Mouse (Mus musculus): ENCODE data around the gene Edn3.

Edn3 gene

DNA sequence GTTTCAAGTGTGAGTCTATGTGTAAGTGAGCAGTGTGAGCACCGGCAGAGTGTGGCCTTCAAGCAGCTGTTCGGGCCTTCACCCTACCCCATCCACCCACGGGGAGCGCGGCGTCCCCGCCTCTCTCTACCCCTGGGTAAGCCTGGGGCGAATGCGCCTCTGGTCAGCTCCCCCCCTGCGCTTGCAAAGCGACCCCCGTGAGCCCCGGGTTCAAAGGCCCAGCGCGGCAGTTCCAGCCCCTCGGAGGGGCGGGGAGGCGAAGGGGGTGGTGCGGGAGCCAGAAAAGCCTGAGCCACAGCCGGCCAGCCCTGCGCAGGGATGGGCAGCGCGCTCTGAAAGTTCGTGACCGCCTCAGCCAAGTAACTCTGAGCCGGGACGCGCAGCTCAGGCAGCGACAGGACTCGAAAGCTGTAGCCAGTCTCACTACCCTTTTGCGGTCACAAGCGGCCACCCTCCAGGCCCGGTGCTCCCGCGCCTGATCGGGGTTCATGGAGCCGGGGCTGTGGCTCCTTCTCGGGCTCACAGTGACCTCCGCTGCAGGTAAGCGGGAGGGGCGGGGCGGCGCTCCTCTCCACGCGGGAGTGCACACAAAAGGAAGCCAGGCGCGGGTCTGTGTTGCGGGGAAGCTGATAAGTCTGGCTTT, at the start of gene Edn3:
Gene Edn3, plus strand, starts transcription at position 141 of the 643 bp plus-strand sequence.
- DNase-seq (ENCODE audit: low spot score) = no peak

DNA sequence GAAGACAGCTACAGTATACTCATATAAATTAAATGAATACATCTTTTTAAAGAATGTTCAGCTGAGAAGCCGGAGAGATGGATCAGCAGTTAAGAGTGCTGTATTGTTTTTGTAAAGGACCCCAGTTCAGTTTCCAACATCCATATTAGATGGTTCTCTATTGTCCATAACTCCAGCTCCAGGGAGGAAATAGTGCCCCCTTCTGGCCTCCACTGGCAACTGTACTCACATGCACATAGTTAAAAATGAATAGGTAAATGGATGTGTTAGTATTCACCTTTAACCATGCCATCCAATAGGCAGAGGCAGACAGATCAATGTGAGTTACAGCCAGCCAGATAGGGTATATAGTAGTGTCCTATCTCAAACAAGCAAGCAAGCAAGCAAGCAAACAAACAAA, 48.4 kb upstream of the Edn3 start:
- DNase-seq (ENCODE audit: low spot score) = no peak

DNA sequence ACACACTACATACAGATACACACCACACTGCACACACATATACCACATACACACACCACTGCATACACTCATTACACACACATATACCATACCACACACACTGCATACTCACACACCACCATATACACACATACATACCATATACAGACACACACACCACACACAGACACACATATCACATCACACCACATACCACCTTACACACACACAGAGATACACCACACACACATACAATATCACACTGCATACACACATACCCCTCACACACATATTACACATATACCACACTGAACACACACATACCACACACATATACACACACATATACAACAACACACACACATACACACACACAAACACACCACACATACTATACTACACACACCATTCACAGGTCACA, 44.5 kb upstream of the Edn3 start:
- no peak for DNase-seq (ENCODE audit: low spot score)

DNA sequence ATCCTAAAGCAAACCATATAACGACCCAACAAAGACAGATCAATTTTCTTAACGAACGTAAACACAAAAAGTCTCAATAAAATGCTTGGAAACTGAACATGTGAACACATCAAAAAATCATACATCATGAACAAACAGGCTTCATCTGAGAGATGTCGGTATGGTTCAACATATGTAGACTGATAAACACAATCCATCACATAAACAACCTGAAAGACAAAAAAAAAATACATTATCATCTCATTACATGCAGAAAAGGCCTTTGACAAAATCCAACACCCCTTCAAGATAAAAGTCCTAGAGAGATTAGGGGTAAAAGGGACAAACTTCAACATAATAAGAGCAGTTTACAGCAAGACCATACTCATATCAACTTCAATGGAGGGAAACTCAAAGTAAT, 42.6 kb upstream of the Edn3 start:
- DNase-seq (ENCODE audit: low spot score) = no peak

GRCm38 (mm10) chr2:174727114-174727823, 33.1 kb upstream of the Edn3 start:
- no peak for DNase-seq (ENCODE audit: low spot score)

DNA sequence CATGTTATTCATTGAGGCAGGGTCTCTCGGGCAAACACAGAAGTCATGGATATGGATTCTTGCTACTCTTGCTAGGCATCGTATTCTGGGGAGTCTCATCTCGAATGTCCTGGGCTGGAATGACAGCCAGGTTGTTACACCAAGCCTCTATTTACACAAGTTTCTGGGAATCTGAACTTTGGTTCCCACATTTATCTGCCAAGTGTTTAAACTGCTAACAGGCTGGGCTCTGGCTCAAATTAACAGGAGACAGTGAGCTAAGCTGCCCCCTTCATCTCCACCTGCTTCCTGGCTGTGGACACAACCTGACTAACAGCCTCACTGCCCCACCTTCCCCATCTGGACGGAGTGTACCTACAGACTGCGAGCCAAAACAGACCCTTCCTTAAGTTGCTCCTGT, 28.5 kb upstream of the Edn3 start:
- no peak for DNase-seq (ENCODE audit: low spot score)

- DNase-seq (ENCODE audit: low spot score) = no peak
These were observed 25.1 kb upstream of the Edn3 start for GRCm38 (mm10) chr2:174735270-174735669.

DNA sequence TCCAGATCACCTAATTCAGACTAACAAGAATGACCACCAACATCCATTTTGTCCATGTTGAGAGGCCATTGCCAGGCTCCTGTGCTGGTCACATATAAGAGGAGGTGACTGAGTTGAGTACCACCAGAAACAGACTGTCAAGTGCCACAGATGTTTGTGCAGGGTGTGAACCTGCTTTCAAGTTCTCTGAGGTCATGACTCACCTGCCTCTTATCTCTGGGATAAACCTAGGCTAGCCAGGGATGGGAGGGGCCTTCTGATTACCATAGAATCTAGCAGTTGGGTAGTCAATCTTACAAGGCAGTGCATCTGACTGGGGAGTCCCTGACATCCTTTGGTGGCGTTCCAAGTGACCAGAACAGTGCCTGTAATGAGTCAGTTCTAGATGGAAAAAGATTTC, 13.2 kb upstream of the Edn3 start:
- no peak for DNase-seq (ENCODE audit: low spot score)

- no peak for DNase-seq (ENCODE audit: low spot score)
These were observed 12.0 kb upstream of the Edn3 start for GRCm38 (mm10) chr2:174748381-174748780.

DNA sequence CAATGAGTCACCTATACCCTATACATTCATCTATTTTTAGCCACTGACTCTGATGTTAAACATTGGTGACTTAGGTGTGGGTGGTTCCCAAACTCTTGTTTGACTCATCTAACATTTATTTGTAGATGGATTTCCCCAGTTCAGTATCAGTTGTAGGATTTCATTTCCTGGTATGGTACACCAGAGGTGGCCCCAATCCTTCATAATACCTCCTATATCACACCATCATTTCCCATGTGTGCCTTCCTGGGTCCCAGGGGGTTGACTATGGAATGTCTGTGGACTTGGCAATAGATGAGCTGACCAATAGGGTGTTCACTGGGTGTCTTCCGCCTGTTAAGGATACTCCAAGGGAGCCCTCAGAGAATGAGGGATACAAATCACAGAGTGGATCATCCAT, 7.2 kb upstream of the Edn3 start:
- no peak for DNase-seq (ENCODE audit: low spot score)

- DNase-seq (ENCODE audit: low spot score) = no peak
These were observed 6.2 kb upstream of the Edn3 start for GRCm38 (mm10) chr2:174754231-174754630.

DNA sequence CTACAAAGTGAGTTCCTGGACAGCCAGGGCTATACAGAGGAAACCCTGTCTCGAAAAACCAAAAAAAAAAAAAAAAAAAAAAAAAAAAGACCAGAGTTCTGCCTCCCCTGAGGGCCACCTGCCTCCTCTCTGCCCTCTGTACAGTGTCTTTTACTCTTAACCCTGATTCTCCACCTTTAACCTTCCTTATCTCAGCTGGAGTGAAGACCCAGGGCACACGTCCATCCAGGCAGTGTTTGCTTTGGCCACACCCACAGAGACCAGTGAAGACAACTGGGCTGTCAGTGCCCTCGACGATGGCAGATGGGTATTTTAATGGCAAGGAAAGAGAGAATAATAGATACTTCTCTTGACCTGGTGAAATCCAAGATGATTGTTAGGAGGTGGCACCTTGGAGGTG, 1.2 kb upstream of the Edn3 start:
- DNase-seq (ENCODE audit: low spot score) = no peak

- DNase-seq (ENCODE audit: low spot score) = no peak
These were observed 1.2 kb downstream of the Edn3 start for GRCm38 (mm10) chr2:174761452-174762101.

- DNase-seq (ENCODE audit: low spot score) = no peak
These were observed 1.9 kb downstream of the Edn3 start for GRCm38 (mm10) chr2:174762310-174762709.

DNA sequence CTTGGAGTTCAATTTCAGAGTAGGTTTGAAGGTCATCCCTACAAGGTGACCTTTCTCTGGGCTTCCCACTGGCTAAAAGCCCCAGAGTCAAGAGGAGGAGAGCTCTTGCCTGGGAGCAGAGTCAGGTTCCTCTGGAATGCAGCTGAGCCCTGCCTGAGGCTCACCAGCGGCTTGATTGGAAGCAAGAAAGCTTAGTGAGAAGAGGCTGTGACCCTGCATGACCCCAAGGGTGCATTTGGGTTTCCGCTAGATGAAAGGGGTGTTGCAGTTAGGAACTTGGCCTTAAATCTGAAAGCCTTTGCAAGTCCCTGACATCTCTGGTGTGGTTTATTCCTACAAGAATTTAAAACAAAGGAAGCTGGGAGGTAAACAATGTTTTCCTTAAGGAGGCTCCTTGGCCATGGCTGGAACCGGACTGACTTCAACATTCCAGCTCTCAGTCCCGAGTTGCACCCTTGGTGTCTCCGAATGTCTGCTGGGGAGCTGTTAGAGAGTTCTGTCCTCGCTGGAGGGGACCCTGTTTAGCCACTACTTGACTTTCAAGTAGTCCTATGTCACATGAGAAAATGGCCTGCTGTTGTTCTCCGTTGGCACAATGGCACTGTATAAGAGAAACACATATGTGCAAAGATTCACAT, 8.6 kb downstream of the Edn3 start:
- DNase-seq (ENCODE audit: low spot score) = no peak

- no peak for DNase-seq (ENCODE audit: low spot score)
These were observed 14.0 kb downstream of the Edn3 start for GRCm38 (mm10) chr2:174774177-174775111.

DNA sequence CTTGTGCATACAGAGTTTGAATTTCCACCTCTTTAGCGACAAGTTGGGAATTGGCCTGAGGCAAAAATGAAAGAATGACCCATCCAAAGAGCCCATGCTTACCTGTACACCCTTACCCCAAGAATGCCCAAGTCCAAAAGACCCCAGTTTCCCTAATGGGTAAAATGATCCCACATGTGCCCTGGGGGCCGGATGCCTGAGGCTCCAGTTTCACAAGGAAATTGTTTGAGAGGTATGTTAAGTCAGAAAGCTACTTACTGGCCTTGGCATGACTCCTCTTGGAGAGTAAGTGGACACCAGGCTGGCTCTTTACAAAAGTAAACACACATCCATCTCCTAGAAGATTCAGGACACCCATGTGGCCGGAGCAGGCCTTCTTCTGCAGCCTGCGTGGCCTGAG, 21.6 kb downstream of the Edn3 start:
- no peak for DNase-seq (ENCODE audit: low spot score)

DNA sequence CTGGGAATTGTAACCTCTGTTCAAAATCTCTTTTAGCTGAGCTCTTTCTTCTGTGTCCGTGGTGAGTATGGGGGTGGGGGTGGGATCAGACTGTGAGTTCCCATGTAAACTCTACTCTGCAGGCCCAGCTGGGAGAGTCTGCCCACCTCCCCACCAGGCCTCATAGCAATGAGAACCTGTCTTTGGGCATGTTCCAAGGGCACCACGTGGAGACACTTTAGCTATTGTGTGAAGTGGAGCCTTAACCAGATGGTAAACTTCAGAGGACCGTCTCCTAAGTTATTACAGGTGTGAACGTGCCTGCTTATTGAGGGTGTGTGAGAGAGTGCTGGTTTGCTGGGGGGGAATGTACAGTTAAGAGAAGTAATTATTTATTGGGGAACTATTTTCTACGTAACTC, 22.5 kb downstream of the Edn3 start:
- no peak for DNase-seq (ENCODE audit: low spot score)

DNA sequence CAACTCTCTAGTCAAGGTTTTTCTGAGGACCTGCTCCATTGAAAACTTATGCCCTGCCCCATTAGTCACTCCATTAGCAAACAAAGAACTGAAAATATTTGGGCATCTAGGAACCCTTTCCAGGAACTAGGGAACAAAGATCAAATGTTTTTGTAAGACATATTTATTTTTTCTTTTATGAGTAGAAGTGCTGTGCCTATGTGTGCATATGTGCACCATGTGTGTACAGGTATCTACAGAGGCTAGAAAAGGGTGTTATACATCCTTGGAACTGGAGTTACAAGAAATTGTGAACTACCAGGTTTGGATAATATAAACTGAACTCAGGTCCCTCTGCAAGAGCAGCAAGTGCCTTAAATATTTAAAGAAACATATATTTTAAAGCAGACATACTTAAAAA, 28.4 kb downstream of the Edn3 start:
- no peak for DNase-seq (ENCODE audit: low spot score)

GRCm38 (mm10) chr2:174792436-174793125, 32.2 kb downstream of the Edn3 start:
- no peak for DNase-seq (ENCODE audit: low spot score)

DNA sequence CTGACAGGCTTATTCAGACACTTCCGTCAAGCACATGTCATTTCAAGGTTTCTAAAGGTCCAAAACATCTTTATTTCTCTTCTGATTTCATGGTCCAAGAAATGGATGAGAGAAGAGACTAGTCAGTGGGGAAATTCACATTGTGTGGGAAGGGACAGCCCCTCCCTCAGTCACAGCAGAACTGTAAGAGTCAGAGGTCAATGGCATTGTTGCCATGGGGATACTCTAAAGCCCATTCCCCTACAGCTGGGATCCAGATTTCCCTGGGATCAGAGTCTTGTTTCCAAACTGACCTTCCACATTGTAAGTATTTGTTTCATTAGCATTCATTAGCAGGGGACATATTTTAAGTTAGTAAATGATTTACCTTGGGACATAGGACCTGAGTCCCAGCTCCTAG, 32.8 kb downstream of the Edn3 start:
- DNase-seq (ENCODE audit: low spot score) = no peak
